Mouse (Mus musculus) myocyte (in vitro differentiated cells): ENCODE measurements around the gene Qsox1. TPM values are rescaled to one million over a fixed set of nuclear protein-coding genes. Genes with fewer than 3 reads are reported as not detected.

Experiments
- H3K27me3 ChIP-seq: one replicate; pipeline ENCODE4 v1.6.1; 2011; ENCODE audit not compliant: control insufficient read depth, insufficient read depth, insufficient read length
- H3K36me3 ChIP-seq: one replicate; pipeline ENCODE4 v1.6.1; 2011; ENCODE audit not compliant: control insufficient read depth, insufficient read depth
- H3K4me2 ChIP-seq: one replicate; pipeline ENCODE4 v1.6.1; 2011; ENCODE audit warnings: low read depth, control low read depth
- H3K4me3 ChIP-seq: one replicate; pipeline ENCODE4 v1.5.1; 2011; ENCODE audit warnings: mild to moderate bottlenecking, control low read depth, moderate library complexity
- H3K79me2 ChIP-seq: one replicate; pipeline ENCODE4 v1.6.1; 2011; ENCODE audit not compliant: control insufficient read depth, insufficient read depth
- H3ac ChIP-seq: one replicate; pipeline ENCODE4 v1.6.1; 2011; ENCODE audit not compliant: control insufficient read depth, insufficient read length
- CEBPB ChIP-seq: IDR thresholded peaks from 2 replicates; pipeline ENCODE4 v1.6.1; 2011; ENCODE audit warnings: mild to moderate bottlenecking, moderate library complexity; ENCODE audit not compliant: poor library complexity, insufficient read depth, severe bottlenecking
- E2F4 ChIP-seq: IDR thresholded peaks from one replicate; pipeline ENCODE4 v1.6.1; 2011; ENCODE audit warnings: mild to moderate bottlenecking, control low read depth, moderate library complexity; ENCODE audit not compliant: insufficient read depth
- MAX ChIP-seq: IDR thresholded peaks from one replicate; pipeline ENCODE4 v1.6.1; 2011; ENCODE audit warnings: low read depth, mild to moderate bottlenecking, control low read depth
- MYOD1 ChIP-seq, 3 experiments: IDR thresholded peaks; one replicate each; pipeline ENCODE4 v1.6.1; 2011; ENCODE audit warnings: control low read depth in 2 of 3, low read depth in 2 of 3, mild to moderate bottlenecking in 2 of 3, moderate library complexity in 1 of 3; ENCODE audit not compliant: insufficient read length in 2 of 3, control insufficient read depth in 1 of 3
- MYOG ChIP-seq, 3 experiments: IDR thresholded peaks; one replicate each; pipeline ENCODE4 v1.6.1; 2011; ENCODE audit warnings: control low read depth in 2 of 3, low read depth in 2 of 3, mild to moderate bottlenecking in 2 of 3; ENCODE audit not compliant: insufficient read length in 2 of 3, control insufficient read depth in 1 of 3, insufficient read depth in 1 of 3
- POLR2A ChIP-seq: IDR thresholded peaks from one replicate; pipeline ENCODE4 v1.6.1; 2011; ENCODE audit warnings: low read depth, mild to moderate bottlenecking, control low read depth, moderate library complexity; ENCODE audit not compliant: insufficient read length
- POLR2AphosphoS2 ChIP-seq: IDR thresholded peaks from one replicate; pipeline ENCODE4 v1.6.1; 2011; ENCODE audit warnings: low read depth, control low read depth; ENCODE audit not compliant: insufficient read length
- REST ChIP-seq: IDR thresholded peaks from one replicate; pipeline ENCODE4 v1.6.1; 2011; ENCODE audit warnings: mild to moderate bottlenecking, control low read depth, moderate library complexity; ENCODE audit not compliant: insufficient read depth, insufficient read length
- SRF ChIP-seq: IDR thresholded peaks from one replicate; pipeline ENCODE4 v1.6.1; 2011; ENCODE audit warnings: low read depth; ENCODE audit not compliant: control insufficient read depth, insufficient read length
- TCF12 ChIP-seq: IDR thresholded peaks from one replicate; pipeline ENCODE4 v1.6.1; 2011; ENCODE audit warnings: mild to moderate bottlenecking, control low read depth; ENCODE audit not compliant: poor library complexity, insufficient read depth, severe bottlenecking
- TCF3 ChIP-seq: IDR thresholded peaks from one replicate; pipeline ENCODE4 v1.6.1; 2011; ENCODE audit warnings: low read depth, control low read depth; ENCODE audit not compliant: insufficient read length
- USF1 ChIP-seq: IDR thresholded peaks from one replicate; pipeline ENCODE4 v1.6.1; 2011; ENCODE audit warnings: low read depth, mild to moderate bottlenecking, control low read depth, moderate library complexity
- polyA plus RNA-seq: library from polyadenylated mRNA; unstranded; fragments of >200 nt; fragmentation: generic; extraction: Trizol; gene quantifications from one replicate; pipeline ENCODE4 v1.2.1, GENCODE M21; 2012; ENCODE audit warnings: missing spikeins

Gene Qsox1
- polyA plus RNA-seq, 1 experiment: 101 TPM

DNA sequence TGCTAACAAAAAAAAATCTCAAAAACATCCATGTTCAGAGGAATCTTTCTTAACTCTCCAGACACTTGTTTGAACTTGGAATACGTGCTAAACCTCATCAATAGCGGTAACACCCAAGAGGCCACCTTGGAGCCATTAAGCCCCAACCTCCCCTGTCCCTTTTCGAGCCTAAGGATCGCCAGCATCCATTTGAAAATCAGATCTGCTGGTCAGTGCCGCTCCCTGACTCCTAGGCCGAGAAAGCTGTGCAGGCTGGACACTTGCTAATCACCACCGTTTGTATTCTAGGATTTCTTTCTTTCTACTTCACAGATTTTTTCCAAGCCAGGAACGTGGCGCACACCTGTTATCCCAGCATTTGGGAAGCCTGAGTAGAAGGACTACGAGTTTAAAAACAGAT lies 84.9 kb downstream of the Qsox1 start:
- Histone ChIP-seq H3K79me2 (no peaks in the 10 kb centered on the region), H3K27me3 (peaks cover 34% of the 10 kb centered on the region), H3K4me2 (no peak overlapping the region), H3K36me3 (no peaks in the 10 kb centered on the region), H3ac (no peak overlapping the region), H3K4me3 (no peak overlapping the region)
- TF ChIP-seq POLR2A (no peak), SRF (no peak), E2F4 (no peak), CEBPB (no peak), REST (no peak), TCF12 (no peak), MAX (no peak), MYOG (IDR thresholded peaks at IDR 0.05; ENCODE audit: control insufficient read depth in 1 of 3, insufficient read depth in 1 of 3, insufficient read length in 2 of 3, low read depth in 2 of 3) (no peak), POLR2AphosphoS2 (no peak), TCF3 (no peak), MYOD1 (IDR thresholded peaks at IDR 0.05; ENCODE audit: control insufficient read depth in 1 of 3, insufficient read length in 2 of 3, low read depth in 2 of 3) (no peak), USF1 (no peak)

Other genes starting within 250 kb of the Qsox1 start
- gene Lhx4, start 61.2 kb downstream of the Qsox1 start, polyA plus RNA-seq: 0.01 TPM
- gene Cep350, start 160.4 kb upstream of the Qsox1 start, polyA plus RNA-seq: 3.4 TPM
- 54.6 TPM for gene Tor1aip2, start 222.5 kb upstream of the Qsox1 start, polyA plus RNA-seq
- gene Tor1aip1, start 223.6 kb upstream of the Qsox1 start, polyA plus RNA-seq: 15.8 TPM